Mouse (Mus musculus) kidney, embryonic 14.5 days (tissue): ENCODE data around the gene Robo2. TPM values are rescaled to one million over a fixed set of nuclear protein-coding genes. Genes with fewer than 3 reads are reported as not detected.
A peak's percentile ranks its signal among the peaks of the same experiment; 100 is the strongest.
"Not testable (repeated sequence)": the region's sequence is repeated elsewhere in the genome, so short reads cannot be mapped to it uniquely, and the experiment has no call there.

Source experiments
- ATAC-seq: fragments of 200-750 bp; cut with Nextera tagmentation; 2 replicates; pipeline ENCODE4 v1.8.0; 2017; ENCODE audit warnings: moderate number of reproducible peaks, mild to moderate bottlenecking, moderate TSS enrichment, moderate library complexity; ENCODE audit not compliant: low FRiP score, low TSS enrichment
- H3K27ac ChIP-seq: fragments of 300-500 bp; sonication (generic); 2 replicates; pipeline ENCODE4 v1.5.1; 2014; ENCODE audit warnings: low read depth, mild to moderate bottlenecking, low read length, moderate library complexity, mixed read lengths
- H3K27me3 ChIP-seq: fragments of 300-500 bp; sonication (generic); 2 replicates; pipeline ENCODE4 v1.6.1; 2014; ENCODE audit warnings: mild to moderate bottlenecking, low read length; ENCODE audit not compliant: control insufficient read depth, insufficient read depth
- H3K36me3 ChIP-seq: fragments of 300-500 bp; sonication (generic); 2 replicates; pipeline ENCODE4 v1.6.1; 2014; ENCODE audit warnings: low read length, mixed read lengths; ENCODE audit not compliant: control insufficient read depth, insufficient read depth
- H3K4me1 ChIP-seq: fragments of 300-500 bp; sonication (generic); 2 replicates; pipeline ENCODE4 v1.6.1; 2014; ENCODE audit warnings: low read length, mixed read lengths; ENCODE audit not compliant: control insufficient read depth, insufficient read depth
- H3K4me2 ChIP-seq: fragments of 300-500 bp; sonication (generic); replicated peaks from 2 replicates; pipeline ENCODE4 v1.6.1; 2014; ENCODE audit warnings: low read depth, mild to moderate bottlenecking, low read length
- H3K4me3 ChIP-seq: fragments of 300-500 bp; sonication (generic); 2 replicates; pipeline ENCODE4 v1.5.1; 2014; ENCODE audit warnings: mild to moderate bottlenecking, low read length
- H3K9ac ChIP-seq: fragments of 300-500 bp; sonication (generic); 2 replicates; pipeline ENCODE4 v1.6.1; 2014; ENCODE audit warnings: low read depth, mild to moderate bottlenecking, low read length, moderate library complexity
- H3K9me3 ChIP-seq: fragments of 300-500 bp; sonication (generic); 2 replicates; pipeline ENCODE4 v1.6.1; 2016; ENCODE audit warnings: low read length; ENCODE audit not compliant: control insufficient read depth
- WGBS: fragments of 180-500 bp; shearing (Covaris S2); extraction: QIAGEN DNeasy Blood & Tissue Kit; methylation state at CpG from one replicate; pipeline ENCODE4 v1.1.7; 2014; 5-methylcytosine and 5-hydroxymethylcytosine counted together
- polyA plus RNA-seq: library from polyadenylated mRNA; unstranded; fragments of >200 nt; fragmentation: Nextera tagmentation; extraction: Ambion mirVana; gene quantifications from 2 replicates; pipeline ENCODE4 v1.2.1, GENCODE M21; 2014

Gene Robo2
- polyA plus RNA-seq, 1 experiment from 2014 or later = 140 TPM

GRCm38 (mm10) chr16:74055061-74055751 is 356.4 kb downstream of the Robo2 start:
- H3K9ac ChIP-seq = no peak overlapping the region
- H3K4me1 ChIP-seq = no peaks in the 10 kb centered on the region
- no peaks in the 10 kb centered on the region for H3K9me3 ChIP-seq
- no peaks in the 10 kb centered on the region for H3K36me3 ChIP-seq
- H3K27ac ChIP-seq = no peak overlapping the region
- ATAC-seq = no peak
- H3K27me3 ChIP-seq = no peaks in the 10 kb centered on the region
- no peak overlapping the region for H3K4me2 ChIP-seq
- 80% methylated on average over 10 of the region's 10 CpGs for WGBS
- H3K4me3 ChIP-seq = no peak overlapping the region

GRCm38 (mm10) chr16:74049467-74049866 is 362.2 kb downstream of the Robo2 start:
- no peak for ATAC-seq
- H3K9ac ChIP-seq = no peak overlapping the region
- H3K4me2 ChIP-seq = no peak overlapping the region
- H3K4me1 ChIP-seq = no peaks in the 10 kb centered on the region
- H3K27me3 ChIP-seq = no peaks in the 10 kb centered on the region
- H3K36me3 ChIP-seq = no peaks in the 10 kb centered on the region; the same call in 1 of the 2 replicates
- no peaks in the 10 kb centered on the region for H3K9me3 ChIP-seq
- 81% methylated on average over 5 of the region's 5 CpGs for WGBS
- H3K4me3 ChIP-seq = no peak overlapping the region
- H3K27ac ChIP-seq = no peak overlapping the region

GRCm38 (mm10) chr16:74048980-74049379 is 362.6 kb downstream of the Robo2 start:
- Histone ChIP-seq H3K9ac (no peak overlapping the region), H3K4me1 (no peaks in the 10 kb centered on the region), H3K36me3 (no peaks in the 10 kb centered on the region; the same call in 1 of the 2 replicates), H3K27me3 (no peaks in the 10 kb centered on the region), H3K4me2 (no peak overlapping the region), H3K4me3 (no peak overlapping the region), H3K9me3 (no peaks in the 10 kb centered on the region), H3K27ac (no peak overlapping the region)
- ATAC-seq = no peak
- 62% methylated on average over 6 of the region's 6 CpGs for WGBS

GRCm38 (mm10) chr16:74047232-74047631 is 364.4 kb downstream of the Robo2 start:
- Histone ChIP-seq H3K27me3 (no peaks in the 10 kb centered on the region), H3K36me3 (no peaks in the 10 kb centered on the region; the same call in 1 of the 2 replicates), H3K4me3 (no peak overlapping the region), H3K9ac (no peak overlapping the region), H3K9me3 (no peaks in the 10 kb centered on the region), H3K4me1 (no peaks in the 10 kb centered on the region), H3K4me2 (no peak overlapping the region), H3K27ac (no peak overlapping the region)
- WGBS = 18% methylated on average over 3 of the region's 3 CpGs
- peak; percentile 68; the same call in 1 of the 2 replicates for ATAC-seq

GRCm38 (mm10) chr16:74040797-74041196 is 370.8 kb downstream of the Robo2 start:
- not testable (repeated sequence) for H3K27ac ChIP-seq, H3K27me3 ChIP-seq, H3K9me3 ChIP-seq, ATAC-seq, H3K36me3 ChIP-seq, H3K4me3 ChIP-seq, H3K4me2 ChIP-seq, H3K4me1 ChIP-seq, H3K9ac ChIP-seq
- 29% methylated on average over 1 of the region's 2 CpGs for WGBS

GRCm38 (mm10) chr16:74027822-74028221 is 383.8 kb downstream of the Robo2 start:
- H3K4me1 ChIP-seq = no peaks in the 10 kb centered on the region
- no peaks in the 10 kb centered on the region for H3K9me3 ChIP-seq
- no peak overlapping the region for H3K4me3 ChIP-seq
- 77% methylated on average over 4 of the region's 4 CpGs for whole genome bisulfite sequencing
- H3K27ac ChIP-seq = no peak overlapping the region
- H3K36me3 ChIP-seq = no peaks in the 10 kb centered on the region
- no peak for ATAC-seq
- H3K27me3 ChIP-seq = no peaks in the 10 kb centered on the region
- H3K9ac ChIP-seq = no peak overlapping the region
- H3K4me2 ChIP-seq = no peak overlapping the region

- ATAC-seq = peak; percentile 83; the same call in 1 of the 2 replicates
- no peaks in the 10 kb centered on the region for H3K9me3 ChIP-seq
- no peaks in the 10 kb centered on the region for H3K27me3 ChIP-seq
- H3K9ac ChIP-seq = no peak overlapping the region
- H3K4me3 ChIP-seq = no peak overlapping the region
- H3K27ac ChIP-seq = no peak overlapping the region
- H3K36me3 ChIP-seq = no peaks in the 10 kb centered on the region
- H3K4me1 ChIP-seq = no peaks in the 10 kb centered on the region
- H3K4me2 ChIP-seq = no peak overlapping the region
- WGBS = 38% methylated on average over 1 of the region's 1 CpGs
These were observed 389.2 kb downstream of the Robo2 start for GRCm38 (mm10) chr16:74022281-74022978.

GRCm38 (mm10) chr16:74005767-74006166 is 405.9 kb downstream of the Robo2 start:
- Histone ChIP-seq H3K4me3 (no peak overlapping the region), H3K36me3 (no peaks in the 10 kb centered on the region), H3K9me3 (no peaks in the 10 kb centered on the region), H3K4me2 (no peak overlapping the region), H3K27me3 (no peaks in the 10 kb centered on the region), H3K9ac (no peak overlapping the region), H3K27ac (no peak overlapping the region), H3K4me1 (no peaks in the 10 kb centered on the region)
- ATAC-seq = no peak
- 84% methylated on average over 3 of the region's 3 CpGs for WGBS

GRCm38 (mm10) chr16:74001331-74001730 is 410.3 kb downstream of the Robo2 start:
- no peak overlapping the region for H3K4me2 ChIP-seq
- H3K9ac ChIP-seq = no peak overlapping the region
- WGBS = 76% methylated on average over 2 of the region's 2 CpGs
- H3K27ac ChIP-seq = no peak overlapping the region
- H3K9me3 ChIP-seq = no peaks in the 10 kb centered on the region
- H3K4me1 ChIP-seq = no peaks in the 10 kb centered on the region
- no peaks in the 10 kb centered on the region for H3K36me3 ChIP-seq
- H3K4me3 ChIP-seq = no peak overlapping the region
- no peak for ATAC-seq
- no peaks in the 10 kb centered on the region for H3K27me3 ChIP-seq
